Mouse (Mus musculus) testis, adult 2 months (tissue): ENCODE measurements at regions not wholly inside any gene's neighbourhood (a gene's known extent, or its start where the extent isn't known, plus 50 kb on each side); places are given as distances from the start of the nearest gene placed in this dataset.

Experiments
- CTCF ChIP-seq: fragments of 200-500 bp; IDR thresholded peaks from 2 replicates; pipeline ENCODE4 v1.5.1; 2012; ENCODE audit warnings: low read depth, mild to moderate bottlenecking, inconsistent platforms, low read length, moderate library complexity; ENCODE audit not compliant: control insufficient read depth, insufficient read depth, insufficient replicate concordance
- POLR2A ChIP-seq: fragments of 200-500 bp; IDR thresholded peaks from 2 replicates; pipeline ENCODE4 v1.6.1; 2012; ENCODE audit warnings: low read depth, mild to moderate bottlenecking, inconsistent platforms, low read length, moderate library complexity; ENCODE audit not compliant: control insufficient read depth

- no peak for TF ChIP-seq CTCF
- no peak for TF ChIP-seq POLR2A
Observed at GRCm38 (mm10) chr3:149347241-149347992, 357.1 kb upstream of the Adgrl2 start.
